Mouse (Mus musculus): Measurements from ENCODE around the gene Hivep3. TPM values are rescaled to one million over a fixed set of nuclear protein-coding genes. Genes with fewer than 3 reads are reported as not detected.

Gene Hivep3
- polyA plus RNA-seq, 1 experiment from 2014 or later, result 2.0 TPM

- Histone ChIP-seq H3K4me3 (ENCODE audit: low read depth, low read length) (no peak overlapping the region), H3K4me1 (ENCODE audit: control insufficient read depth, insufficient read depth, low read length) (no peaks in the 10 kb centered on the region), H3K9me3 (ENCODE audit: control insufficient read depth, low read length) (no peaks in the 10 kb centered on the region), H3K36me3 (ENCODE audit: control insufficient read depth, insufficient read depth, low read length) (no peaks in the 10 kb centered on the region), H3K9ac (ENCODE audit: low read length) (no peak overlapping the region), H3K27ac (ENCODE audit: low read depth, low read length) (no peak overlapping the region), H3K4me2 (no peak overlapping the region), H3K27me3 (ENCODE audit: control insufficient read depth, insufficient read depth, low read length) (no peaks in the 10 kb centered on the region)
- no peak for ATAC-seq (ENCODE audit: low FRiP score)
- no peak for DNase-seq (ENCODE audit: low spot score, missing footprints)
- WGBS, result 57% methylated on average over 3 of the region's 3 CpGs
Observed at GRCm38 (mm10) chr4:119845596-119846161, 112.1 kb downstream of the Hivep3 start.

- Histone ChIP-seq H3K36me3 (ENCODE audit: control insufficient read depth, insufficient read depth, low read length) (no peaks in the 10 kb centered on the region), H3K9me3 (ENCODE audit: control insufficient read depth, low read length) (no peaks in the 10 kb centered on the region), H3K4me1 (ENCODE audit: control insufficient read depth, insufficient read depth, low read length) (no peaks in the 10 kb centered on the region), H3K27me3 (ENCODE audit: control insufficient read depth, insufficient read depth, low read length) (no peaks in the 10 kb centered on the region), H3K9ac (ENCODE audit: low read length) (no peak overlapping the region), H3K4me2 (no peak overlapping the region), H3K4me3 (ENCODE audit: low read depth, low read length) (no peak overlapping the region), H3K27ac (ENCODE audit: low read depth, low read length) (no peak overlapping the region)
- 68% methylated on average over 8 of the region's 8 CpGs for WGBS
- DNase-seq (ENCODE audit: low spot score, missing footprints) (no peak), ATAC-seq (ENCODE audit: low FRiP score) (no peak)
Observed at GRCm38 (mm10) chr4:119852483-119852882, 118.9 kb downstream of the Hivep3 start.

GRCm38 (mm10) chr4:119854307-119855144 lies 120.9 kb downstream of the Hivep3 start:
- H3K4me1 ChIP-seq (ENCODE audit: control insufficient read depth, insufficient read depth, low read length), result no peaks in the 10 kb centered on the region
- H3K36me3 ChIP-seq (ENCODE audit: control insufficient read depth, insufficient read depth, low read length), result no peaks in the 10 kb centered on the region
- no peaks in the 10 kb centered on the region for H3K27me3 ChIP-seq (ENCODE audit: control insufficient read depth, insufficient read depth, low read length)
- no peak overlapping the region for H3K4me2 ChIP-seq
- no peak overlapping the region for H3K9ac ChIP-seq (ENCODE audit: low read length)
- no peaks in the 10 kb centered on the region for H3K9me3 ChIP-seq (ENCODE audit: control insufficient read depth, low read length)
- WGBS, result 85% methylated on average over 9 of the region's 9 CpGs
- no peak overlapping the region for H3K27ac ChIP-seq (ENCODE audit: low read depth, low read length)
- H3K4me3 ChIP-seq (ENCODE audit: low read depth, low read length), result no peak overlapping the region
- DNase-seq (ENCODE audit: low spot score, missing footprints) (no peak), ATAC-seq (ENCODE audit: low FRiP score) (no peak)

- Histone ChIP-seq H3K4me1 (ENCODE audit: control insufficient read depth, insufficient read depth, low read length) (no peaks in the 10 kb centered on the region), H3K4me3 (ENCODE audit: low read depth, low read length) (no peak overlapping the region), H3K9ac (ENCODE audit: low read length) (no peak overlapping the region), H3K27ac (ENCODE audit: low read depth, low read length) (no peak overlapping the region), H3K36me3 (ENCODE audit: control insufficient read depth, insufficient read depth, low read length) (no peaks in the 10 kb centered on the region), H3K27me3 (ENCODE audit: control insufficient read depth, insufficient read depth, low read length) (no peaks in the 10 kb centered on the region), H3K4me2 (no peak overlapping the region), H3K9me3 (ENCODE audit: control insufficient read depth, low read length) (no peaks in the 10 kb centered on the region)
- no peak for ATAC-seq (ENCODE audit: low FRiP score)
- DNase-seq (ENCODE audit: low spot score, missing footprints), result no peak
- 82% methylated on average over 4 of the region's 4 CpGs for WGBS
Observed at GRCm38 (mm10) chr4:119859454-119859853, 125.9 kb downstream of the Hivep3 start.

- no peaks in the 10 kb centered on the region for H3K27me3 ChIP-seq (ENCODE audit: control insufficient read depth, insufficient read depth, low read length)
- no peaks in the 10 kb centered on the region for H3K9me3 ChIP-seq (ENCODE audit: control insufficient read depth, low read length)
- H3K4me2 ChIP-seq, result no peak overlapping the region
- no peak overlapping the region for H3K27ac ChIP-seq (ENCODE audit: low read depth, low read length)
- no peak overlapping the region for H3K9ac ChIP-seq (ENCODE audit: low read length)
- no peak overlapping the region for H3K4me3 ChIP-seq (ENCODE audit: low read depth, low read length)
- WGBS, result 78% methylated on average over 4 of the region's 4 CpGs
- H3K4me1 ChIP-seq (ENCODE audit: control insufficient read depth, insufficient read depth, low read length), result no peaks in the 10 kb centered on the region
- no peak for DNase-seq (ENCODE audit: low spot score, missing footprints)
- no peaks in the 10 kb centered on the region for H3K36me3 ChIP-seq (ENCODE audit: control insufficient read depth, insufficient read depth, low read length)
- no peak for ATAC-seq (ENCODE audit: low FRiP score)
Observed at GRCm38 (mm10) chr4:119861001-119861400, 127.4 kb downstream of the Hivep3 start.

- no peak overlapping the region for H3K9ac ChIP-seq (ENCODE audit: low read length)
- no peaks in the 10 kb centered on the region for H3K4me1 ChIP-seq (ENCODE audit: control insufficient read depth, insufficient read depth, low read length)
- H3K27me3 ChIP-seq (ENCODE audit: control insufficient read depth, insufficient read depth, low read length), result no peaks in the 10 kb centered on the region
- 75% methylated on average over 3 of the region's 3 CpGs for WGBS
- H3K4me2 ChIP-seq, result no peak overlapping the region
- DNase-seq (ENCODE audit: low spot score, missing footprints) (no peak), ATAC-seq (ENCODE audit: low FRiP score) (no peak)
- no peaks in the 10 kb centered on the region for H3K9me3 ChIP-seq (ENCODE audit: control insufficient read depth, low read length)
- no peak overlapping the region for H3K4me3 ChIP-seq (ENCODE audit: low read depth, low read length)
- H3K36me3 ChIP-seq (ENCODE audit: control insufficient read depth, insufficient read depth, low read length), result no peaks in the 10 kb centered on the region
- no peak overlapping the region for H3K27ac ChIP-seq (ENCODE audit: low read depth, low read length)
Observed at GRCm38 (mm10) chr4:119865827-119866455, 132.4 kb downstream of the Hivep3 start.

- no peak for ATAC-seq (ENCODE audit: low FRiP score)
- Histone ChIP-seq H3K4me3 (ENCODE audit: low read depth, low read length) (no peak overlapping the region), H3K4me1 (ENCODE audit: control insufficient read depth, insufficient read depth, low read length) (no peaks in the 10 kb centered on the region), H3K27ac (ENCODE audit: low read depth, low read length) (no peak overlapping the region), H3K36me3 (ENCODE audit: control insufficient read depth, insufficient read depth, low read length) (no peaks in the 10 kb centered on the region), H3K4me2 (no peak overlapping the region), H3K9ac (ENCODE audit: low read length) (no peak overlapping the region), H3K27me3 (ENCODE audit: control insufficient read depth, insufficient read depth, low read length) (no peaks in the 10 kb centered on the region), H3K9me3 (ENCODE audit: control insufficient read depth, low read length) (no peaks in the 10 kb centered on the region)
- DNase-seq (ENCODE audit: low spot score, missing footprints), result no peak
- WGBS, result 89% methylated on average over 3 of the region's 3 CpGs
Observed at GRCm38 (mm10) chr4:119867132-119867531, 133.5 kb downstream of the Hivep3 start.

GRCm38 (mm10) chr4:119870411-119870810 lies 136.8 kb downstream of the Hivep3 start:
- no peaks in the 10 kb centered on the region for H3K27me3 ChIP-seq (ENCODE audit: control insufficient read depth, insufficient read depth, low read length)
- no peak overlapping the region for H3K27ac ChIP-seq (ENCODE audit: low read depth, low read length)
- H3K36me3 ChIP-seq (ENCODE audit: control insufficient read depth, insufficient read depth, low read length), result no peaks in the 10 kb centered on the region
- H3K9me3 ChIP-seq (ENCODE audit: control insufficient read depth, low read length), result no peaks in the 10 kb centered on the region
- H3K4me3 ChIP-seq (ENCODE audit: low read depth, low read length), result no peak overlapping the region
- ATAC-seq (ENCODE audit: low FRiP score) (no peak), DNase-seq (ENCODE audit: low spot score, missing footprints) (no peak)
- H3K4me1 ChIP-seq (ENCODE audit: control insufficient read depth, insufficient read depth, low read length), result no peaks in the 10 kb centered on the region
- no peak overlapping the region for H3K9ac ChIP-seq (ENCODE audit: low read length)
- 79% methylated on average over 6 of the region's 6 CpGs for WGBS
- no peak overlapping the region for H3K4me2 ChIP-seq

- Histone ChIP-seq H3K4me3 (ENCODE audit: low read depth, low read length) (no peak overlapping the region), H3K27me3 (ENCODE audit: control insufficient read depth, insufficient read depth, low read length) (no peaks in the 10 kb centered on the region), H3K4me2 (no peak overlapping the region), H3K27ac (ENCODE audit: low read depth, low read length) (no peak overlapping the region), H3K4me1 (ENCODE audit: control insufficient read depth, insufficient read depth, low read length) (no peaks in the 10 kb centered on the region), H3K9me3 (ENCODE audit: control insufficient read depth, low read length) (no peaks in the 10 kb centered on the region), H3K9ac (ENCODE audit: low read length) (no peak overlapping the region), H3K36me3 (ENCODE audit: control insufficient read depth, insufficient read depth, low read length) (no peaks in the 10 kb centered on the region)
- ATAC-seq (ENCODE audit: low FRiP score) (no peak), DNase-seq (ENCODE audit: low spot score, missing footprints) (no peak)
- 89% methylated on average over 2 of the region's 2 CpGs for WGBS
Observed at GRCm38 (mm10) chr4:119871441-119871840, 137.9 kb downstream of the Hivep3 start.
